Mouse (Mus musculus) heart, adult 2 months (tissue): Measurements from ENCODE around the gene Tbx21. TPM values are rescaled to one million over a fixed set of nuclear protein-coding genes. Genes with fewer than 3 reads are reported as not detected.

Experiments used
- DNase-seq, 2 experiments: peaks; one replicate each; pipeline ENCODE4 v3.0.0; 2021
- H3K27ac ChIP-seq: fragments of 200-600 bp; 2 replicates; pipeline ENCODE4 v1.8.1; 2022
- H3K27me3 ChIP-seq: fragments of 200-500 bp; 2 replicates; pipeline ENCODE4 v1.6.1; 2012; ENCODE audit warnings: mild to moderate bottlenecking, low read length, inconsistent platforms, mixed read lengths; ENCODE audit not compliant: control insufficient read depth, insufficient read depth
- H3K36me3 ChIP-seq: fragments of 200-500 bp; 2 replicates; pipeline ENCODE4 v1.6.1; 2012; ENCODE audit warnings: low read length, inconsistent platforms; ENCODE audit not compliant: control insufficient read depth, insufficient read depth
- H3K4me1 ChIP-seq: fragments of 200-500 bp; 2 replicates; pipeline ENCODE4 v1.6.1; 2011; ENCODE audit warnings: low read length; ENCODE audit not compliant: control insufficient read depth, insufficient read depth
- H3K4me3 ChIP-seq: fragments of 200-600 bp; 2 replicates; pipeline ENCODE4 v1.8.1; 2022
- H3K79me2 ChIP-seq: fragments of 200-500 bp; replicated peaks from 2 replicates; pipeline ENCODE4 v1.6.1; 2012; ENCODE audit warnings: mild to moderate bottlenecking, inconsistent platforms, low read length, moderate library complexity, mixed read lengths; ENCODE audit not compliant: control insufficient read depth, insufficient read depth
- H3K9ac ChIP-seq: fragments of 200-500 bp; 2 replicates; pipeline ENCODE4 v1.6.1; 2012; ENCODE audit warnings: low read depth, mild to moderate bottlenecking, control low read depth, inconsistent platforms, low read length, mixed read lengths
- CTCF ChIP-seq: fragments of 200-600 bp; IDR thresholded peaks from 2 replicates; pipeline ENCODE4 v1.8.1; 2022; ENCODE audit warnings: antibody characterized with exemption, mild to moderate bottlenecking, moderate library complexity
- EP300 ChIP-seq: fragments of 200-500 bp; IDR thresholded peaks from 2 replicates; pipeline ENCODE4 v1.6.1; 2011; ENCODE audit warnings: low read depth, low read length, control low read depth; ENCODE audit not compliant: insufficient read depth
- POLR2A ChIP-seq: fragments of 200-500 bp; IDR thresholded peaks from 2 replicates; pipeline ENCODE4 v1.6.1; 2011; ENCODE audit warnings: mild to moderate bottlenecking, low read depth, low read length, control low read depth; ENCODE audit not compliant: insufficient read depth
- WGBS: fragments of 180-500 bp; shearing (Covaris S2); methylation state at CpG from one replicate; pipeline ENCODE4 v1.1.7; 2018; 5-methylcytosine and 5-hydroxymethylcytosine counted together
- intact Hi-C: fragments of 180-260 bp; cut with DNase I; formaldehyde crosslinking; loops from one replicate; pipeline ENCODE4 v1.15.1; 2025
- microRNA-seq, 2 experiments: library from miRNA; unstranded; fragments of <30 nt; microRNA quantifications; one replicate each; pipeline ENCODE4 v1.2.0; 2021
- polyA plus RNA-seq: library from polyadenylated mRNA; depleted of rRNA; stranded (reverse); fragments of >200 nt; gene quantifications from 2 replicates; pipeline ENCODE4 v1.2.3, GENCODE M21; 2012; rRNA removed
- total RNA-seq, 2 experiments: library from RNA; stranded (reverse); gene quantifications; 2 replicates each; pipeline ENCODE4 v1.2.3; 2021

The Tbx21 gene
- total and polyA plus RNA-seq, 3 experiments: 0.45 TPM; not detected in 2

DNA sequence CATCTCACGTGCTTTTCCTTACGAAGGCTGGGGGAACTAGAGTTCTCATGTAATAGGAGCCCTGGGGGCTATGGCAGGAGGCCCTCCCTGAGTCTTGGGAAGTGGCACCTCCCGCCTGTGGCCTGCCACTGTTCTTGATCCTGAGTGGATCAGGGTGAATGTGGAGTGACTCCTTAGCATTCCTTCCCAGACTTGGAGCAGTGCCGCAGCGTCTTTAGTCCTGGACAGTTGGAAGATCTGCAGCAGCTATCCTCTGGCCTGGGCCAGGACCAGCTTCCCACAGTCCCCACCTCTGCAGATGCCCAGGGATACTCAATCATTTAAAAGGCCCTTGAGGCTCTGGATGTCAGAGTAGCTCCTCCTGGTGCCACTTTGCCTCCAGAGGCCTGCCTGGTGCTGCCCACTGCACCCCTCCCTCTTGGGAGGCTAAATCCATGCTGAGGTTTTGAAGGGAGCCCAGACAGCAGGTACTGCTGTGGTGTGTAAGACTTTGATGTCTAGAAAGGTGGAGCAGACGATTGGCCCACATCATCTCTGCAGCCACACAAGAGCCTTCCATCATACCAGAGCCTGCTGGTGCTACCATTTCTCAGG, 65.5 kb downstream of the Tbx21 start:
- WGBS: 82% methylated on average over 6 of the region's 6 CpGs
- DNase-seq: no peak
- no peaks in the 10 kb centered on the region for H3K27me3 ChIP-seq
- intact Hi-C loops: no loop called here
- H3K9ac ChIP-seq: no peak overlapping the region
- peaks cover 10% of the 10 kb centered on the region for H3K4me1 ChIP-seq
- no peaks in the 10 kb centered on the region for H3K36me3 ChIP-seq
- no peak for TF ChIP-seq EP300
- no peak for TF ChIP-seq CTCF
- no peak for TF ChIP-seq POLR2A
- no peak overlapping the region for H3K4me3 ChIP-seq
- H3K27ac ChIP-seq: no peak overlapping the region
- H3K79me2 ChIP-seq: no peaks in the 10 kb centered on the region

DNA sequence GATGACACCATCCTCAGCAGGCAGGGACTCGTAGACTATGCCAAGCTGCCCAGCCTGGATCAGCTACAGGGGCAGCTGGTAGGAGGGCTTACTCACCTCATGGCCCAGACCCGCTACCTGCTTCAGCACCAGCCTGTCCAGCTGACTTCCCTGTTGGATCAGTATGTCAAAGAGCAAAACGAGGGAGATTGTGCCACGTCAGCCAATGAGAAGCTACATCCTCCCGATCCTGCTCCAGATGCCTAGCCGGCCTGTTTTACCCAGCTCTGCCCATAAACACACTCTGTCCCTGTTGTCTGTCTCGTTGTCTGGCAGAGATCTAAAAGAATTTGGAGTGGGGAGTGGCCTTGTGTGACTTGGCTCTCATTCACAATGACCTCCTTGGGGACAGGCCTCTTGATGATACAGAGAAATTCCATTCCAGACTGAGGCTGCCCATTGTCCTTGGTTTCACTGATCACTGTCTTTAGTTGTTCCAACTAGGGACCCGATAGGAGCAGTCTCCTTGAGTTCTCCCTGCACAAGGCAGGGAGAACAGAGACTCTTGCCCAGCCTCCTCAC, 67.0 kb downstream of the Tbx21 start:
- H3K36me3 ChIP-seq: no peaks in the 10 kb centered on the region
- no peak overlapping the region for H3K27ac ChIP-seq
- WGBS: 61% methylated on average over 8 of the region's 8 CpGs
- H3K27me3 ChIP-seq: no peaks in the 10 kb centered on the region
- no peak overlapping the region for H3K4me3 ChIP-seq
- peaks cover 10% of the 10 kb centered on the region for H3K4me1 ChIP-seq
- TF ChIP-seq POLR2A: no peak
- TF ChIP-seq CTCF: no peak
- no peak for TF ChIP-seq EP300
- intact Hi-C loops: no loop called here
- H3K9ac ChIP-seq: no peak overlapping the region
- no peak for DNase-seq
- no peaks in the 10 kb centered on the region for H3K79me2 ChIP-seq

Small RNA genes lying within 50 kb of the gene (microRNA-seq; reads per million reads assigned to microRNA genes)
- gene Mir7235: 0 to 0.39 reads per million in 2 experiments
- 1.9 to 2.8 reads per million in 2 experiments for gene Mir8103

Other genes starting within 250 kb of the Tbx21 start
- gene Cdk5rap3, start 198.8 kb downstream of the Tbx21 start, total RNA-seq: 10 to 100 TPM; 17.4 to 25.2 TPM
- 13.8 and 17.5 TPM in 2 replicates for gene Cdk5rap3, start 198.8 kb downstream of the Tbx21 start, polyA plus RNA-seq
- gene Prr15l, start 187.2 kb downstream of the Tbx21 start, total RNA-seq: 1 to 10 TPM in 1 of 2 experiments, under 1 TPM in 1; 0.93 to 2.1 TPM
- 0.70 and 2.5 TPM in 2 replicates for gene Prr15l, start 187.2 kb downstream of the Tbx21 start, polyA plus RNA-seq
- gene Pnpo, start 171.3 kb downstream of the Tbx21 start, total RNA-seq: 10 to 100 TPM; 12.9 to 13.0 TPM
- gene Pnpo, start 171.3 kb downstream of the Tbx21 start, polyA plus RNA-seq: 21.3 and 22.0 TPM in 2 replicates
- 10 to 100 TPM; 10.4 to 12.4 TPM for gene Sp2, start 132.4 kb downstream of the Tbx21 start, total RNA-seq
- gene Sp2, start 132.4 kb downstream of the Tbx21 start, polyA plus RNA-seq: 10.3 and 12.3 TPM in 2 replicates
- gene Sp6, start 101.9 kb downstream of the Tbx21 start, total RNA-seq: under 1 TPM; 0.11 to 0.21 TPM
- gene Sp6, start 101.9 kb downstream of the Tbx21 start, polyA plus RNA-seq: 0.21 and 0.23 TPM in 2 replicates
- gene Scrn2, start 85.4 kb downstream of the Tbx21 start, total RNA-seq: 10 to 100 TPM; 12.6 TPM
- gene Scrn2, start 85.4 kb downstream of the Tbx21 start, polyA plus RNA-seq: 13.0 and 16.3 TPM in 2 replicates
- gene Lrrc46, start 73.9 kb downstream of the Tbx21 start, total RNA-seq: under 1 TPM in 1 of 2 experiments, not detected in 1; 0.18 TPM
- 0.50 and 1.0 TPM in 2 replicates for gene Lrrc46, start 73.9 kb downstream of the Tbx21 start, polyA plus RNA-seq
- gene Mrpl10, start 73.8 kb downstream of the Tbx21 start, total RNA-seq: 10 to 100 TPM; 76.4 to 87.2 TPM
- 91.4 and 98.6 TPM in 2 replicates for gene Mrpl10, start 73.8 kb downstream of the Tbx21 start, polyA plus RNA-seq
- 1 to 10 TPM; 4.1 to 4.4 TPM for gene Osbpl7, start 64.7 kb downstream of the Tbx21 start, total RNA-seq
- 5.0 and 7.0 TPM in 2 replicates for gene Osbpl7, start 64.7 kb downstream of the Tbx21 start, polyA plus RNA-seq
- 10 to 100 TPM; 12.1 to 12.2 TPM for gene Tbkbp1, start 36.2 kb upstream of the Tbx21 start, total RNA-seq
- gene Tbkbp1, start 36.2 kb upstream of the Tbx21 start, polyA plus RNA-seq: 13.5 and 14.1 TPM in 2 replicates
- 10 to 100 TPM; 71.7 to 80.8 TPM for gene Kpnb1, start 72.5 kb upstream of the Tbx21 start, total RNA-seq
- gene Kpnb1, start 72.5 kb upstream of the Tbx21 start, polyA plus RNA-seq: 22.1 and 43.5 TPM in 2 replicates
- 10 to 100 TPM; 77.7 to 80.1 TPM for gene Npepps, start 165.3 kb upstream of the Tbx21 start, total RNA-seq
- 24.1 and 38.2 TPM in 2 replicates for gene Npepps, start 165.3 kb upstream of the Tbx21 start, polyA plus RNA-seq
- gene Mrpl45, start 200.4 kb upstream of the Tbx21 start, total RNA-seq: 10 to 100 TPM; 48.9 to 62.5 TPM
- 33.7 and 51.4 TPM in 2 replicates for gene Mrpl45, start 200.4 kb upstream of the Tbx21 start, polyA plus RNA-seq
- gene Gpr179, start 236.7 kb upstream of the Tbx21 start, total RNA-seq: under 1 TPM; 0.05 to 0.08 TPM
- 0.03 TPM in 1 of 2 replicates, not detected in the other for gene Gpr179, start 236.7 kb upstream of the Tbx21 start, polyA plus RNA-seq
- 10 to 100 TPM; 21.4 to 22.8 TPM for gene Socs7, start 247.2 kb upstream of the Tbx21 start, total RNA-seq
- gene Socs7, start 247.2 kb upstream of the Tbx21 start, polyA plus RNA-seq: 8.9 and 18.6 TPM in 2 replicates